Mouse (Mus musculus): ENCODE results near the gene Selenok.

GRCm38 (mm10) chr14:29967611-29968010, 497 bp upstream of the Selenok start:
- TF ChIP-seq POLR2A (IDR thresholded peaks at IDR 0.05; ENCODE audit: control insufficient read depth in 1 of 2, insufficient read depth in 1 of 2, low read depth in 1 of 2, low read length in 2 of 2, poor library complexity in 1 of 2) (no peak), ETS1 (IDR thresholded peaks at IDR 0.05; ENCODE audit: low read depth, low read length) (no peak), TAL1 (IDR thresholded peaks at IDR 0.05; ENCODE audit: low read length) (no peak), TCF12 (IDR thresholded peaks at IDR 0.05; ENCODE audit: low read depth, low read length) (no peak), CTCF (IDR thresholded peaks at IDR 0.05 in 2 of 3, conservative IDR thresholded peaks at IDR 0.05 in 1 of 3; ENCODE audit: control insufficient read depth in 1 of 3, insufficient read depth in 1 of 3, low read depth in 2 of 3, low read length in 3 of 3, poor library complexity in 1 of 3, severe bottlenecking in 1 of 3) (no peak), NRF1 (IDR thresholded peaks at IDR 0.05; ENCODE audit: insufficient read depth, low read depth, low read length, poor library complexity, severe bottlenecking) (no peak), ZMIZ1 (IDR thresholded peaks at IDR 0.05; ENCODE audit: low read depth, low read length) (no peak), JUND (IDR thresholded peaks at IDR 0.05; ENCODE audit: low read depth, low read length) (no peak), ZNF384 (IDR thresholded peaks at IDR 0.05; ENCODE audit: low read depth, low read length) (no peak), EP300 (IDR thresholded peaks at IDR 0.05; ENCODE audit: low read depth in 1 of 2, low read length in 2 of 2) (no peak)

Data from MEL (cell line).